Mouse (Mus musculus): ENCODE measurements around the gene R3hdm1. TPM values are rescaled to one million over a fixed set of nuclear protein-coding genes. Genes with fewer than 3 reads are reported as not detected.

R3hdm1 gene
- total RNA-seq, 1 experiment from 2014 or later, result 41.9 TPM

DNA sequence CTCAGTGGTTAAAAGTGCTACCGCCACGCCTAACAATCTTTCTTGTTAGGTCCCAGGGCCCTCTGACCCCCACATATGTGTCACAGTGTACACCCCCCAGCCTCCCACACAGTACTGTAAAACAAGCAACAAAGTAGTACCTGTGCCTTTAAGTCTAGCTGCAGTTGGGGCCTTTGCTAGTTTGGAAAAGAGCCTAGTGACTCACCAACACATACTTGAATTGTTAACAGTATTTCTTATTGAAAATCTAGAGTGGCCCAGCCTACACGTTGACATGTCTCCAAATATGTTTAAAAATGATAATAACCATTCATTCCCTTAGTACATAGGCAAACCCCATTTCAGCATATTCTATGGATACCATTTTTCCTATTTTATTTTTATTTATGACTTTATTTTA, 167.6 kb downstream of the R3hdm1 start:
- no peak for ATAC-seq (replicated peaks; ENCODE audit: insufficient number of reproducible peaks, low FRiP score, low TSS enrichment, poor library complexity, severe bottlenecking)

DNA sequence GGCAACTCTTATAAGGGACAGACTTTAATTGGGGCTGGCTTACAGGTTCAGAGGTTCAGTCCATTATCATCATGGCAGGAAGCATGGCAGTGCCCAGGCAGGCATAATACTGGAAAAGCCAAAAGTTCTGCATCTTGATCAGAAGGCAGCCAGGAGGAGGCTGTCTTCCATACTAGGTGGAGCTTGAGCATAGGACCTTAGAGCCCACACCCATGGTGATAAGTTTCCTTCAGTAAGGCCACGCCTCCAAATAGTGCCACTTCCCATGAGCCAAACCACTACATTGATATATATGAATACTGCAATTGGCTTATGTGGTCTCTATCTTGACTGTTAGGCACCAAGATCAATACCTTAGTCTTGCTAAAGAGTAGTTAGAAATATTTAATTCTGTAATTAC, 172.8 kb downstream of the R3hdm1 start:
- ATAC-seq (replicated peaks; ENCODE audit: insufficient number of reproducible peaks, low FRiP score, low TSS enrichment, poor library complexity, severe bottlenecking), result no peak

DNA sequence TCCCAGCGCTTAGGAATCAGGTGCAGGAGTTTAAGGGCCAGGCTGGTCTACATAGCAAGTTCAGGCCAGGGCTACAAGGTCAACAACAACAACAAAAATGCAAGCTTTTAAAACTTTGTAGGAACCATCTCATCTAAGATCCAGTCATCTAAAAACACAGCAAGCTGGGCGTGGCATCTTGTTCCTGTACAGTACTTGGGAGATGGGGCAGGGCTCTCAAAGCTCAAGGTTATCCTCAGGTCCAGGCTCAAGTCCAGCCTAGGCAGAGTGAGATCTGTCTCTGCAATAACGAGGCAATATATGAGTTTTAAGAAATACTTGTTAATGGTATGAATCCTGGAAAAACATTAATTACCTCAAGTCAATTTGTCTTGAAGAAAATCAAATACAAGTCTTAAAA, 175.5 kb downstream of the R3hdm1 start:
- no peak for ATAC-seq (replicated peaks; ENCODE audit: insufficient number of reproducible peaks, low FRiP score, low TSS enrichment, poor library complexity, severe bottlenecking)

DNA sequence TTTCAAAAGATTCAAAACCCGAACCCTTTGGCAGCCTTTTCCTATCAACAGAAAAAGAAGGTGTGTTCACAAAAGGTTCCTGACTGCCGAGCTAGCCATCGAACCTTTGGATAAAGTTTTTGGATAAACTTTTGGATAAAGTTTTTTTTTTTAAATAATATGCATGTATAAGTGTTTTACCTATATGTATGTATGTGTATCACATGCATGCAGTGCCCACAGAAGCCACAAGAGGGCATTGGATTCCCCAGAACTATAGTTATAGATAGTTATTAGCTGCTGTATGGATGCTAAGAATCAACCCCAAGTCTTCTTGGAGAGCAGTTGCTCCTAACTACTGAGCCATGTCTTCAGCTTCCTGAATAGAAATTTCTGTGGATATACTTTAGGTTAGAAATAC, 178.7 kb downstream of the R3hdm1 start:
- ATAC-seq (replicated peaks; ENCODE audit: insufficient number of reproducible peaks, low FRiP score, low TSS enrichment, poor library complexity, severe bottlenecking), result no peak

DNA sequence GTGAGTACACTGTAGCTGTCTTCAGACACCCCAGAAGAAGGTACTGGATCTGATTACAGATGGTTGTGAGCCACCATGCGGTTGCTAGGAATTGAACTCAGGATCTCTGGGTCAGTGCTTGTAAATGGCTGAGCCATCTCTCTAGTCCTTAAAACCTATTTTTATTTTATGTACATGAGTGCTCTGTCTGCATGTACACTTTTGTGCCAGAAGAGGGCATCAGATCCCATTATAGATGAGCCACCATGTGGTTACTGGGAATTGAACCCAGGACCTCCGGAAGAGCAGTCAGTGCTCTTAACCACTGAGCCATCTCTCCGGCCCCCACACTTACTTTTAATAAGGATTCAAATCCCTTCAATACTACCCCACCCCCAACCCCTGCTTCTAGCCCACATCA, 179.8 kb downstream of the R3hdm1 start:
- no peak for ATAC-seq (replicated peaks; ENCODE audit: insufficient number of reproducible peaks, low FRiP score, low TSS enrichment, poor library complexity, severe bottlenecking)

DNA sequence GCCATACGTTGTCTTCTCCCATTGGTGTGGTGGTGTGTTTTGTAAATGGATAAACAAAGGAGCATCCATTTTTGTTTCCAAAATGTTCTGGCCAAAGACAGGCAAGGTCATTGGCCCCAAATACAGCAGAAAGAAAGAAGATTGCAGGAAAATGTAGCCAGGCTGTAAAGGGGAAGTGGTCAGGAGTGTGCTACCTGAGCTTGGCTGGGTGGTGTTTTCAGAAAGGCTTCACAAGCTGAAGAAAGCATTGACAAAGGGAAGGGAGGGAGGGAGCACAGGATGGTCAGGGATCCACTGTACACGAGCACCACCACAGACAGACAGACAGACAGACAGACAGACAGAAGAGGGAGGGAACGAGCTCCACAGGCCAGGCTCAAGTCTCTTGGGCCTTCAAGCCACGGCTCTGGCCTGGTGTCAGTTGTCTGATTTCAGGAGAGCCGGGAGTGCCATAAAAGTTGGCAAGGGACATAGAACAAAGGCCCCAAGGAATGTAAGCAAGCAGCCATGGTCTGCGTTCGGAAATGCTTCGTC, 181.1 kb downstream of the R3hdm1 start:
- no peak for ATAC-seq (replicated peaks; ENCODE audit: insufficient number of reproducible peaks, low FRiP score, low TSS enrichment, poor library complexity, severe bottlenecking)

DNA sequence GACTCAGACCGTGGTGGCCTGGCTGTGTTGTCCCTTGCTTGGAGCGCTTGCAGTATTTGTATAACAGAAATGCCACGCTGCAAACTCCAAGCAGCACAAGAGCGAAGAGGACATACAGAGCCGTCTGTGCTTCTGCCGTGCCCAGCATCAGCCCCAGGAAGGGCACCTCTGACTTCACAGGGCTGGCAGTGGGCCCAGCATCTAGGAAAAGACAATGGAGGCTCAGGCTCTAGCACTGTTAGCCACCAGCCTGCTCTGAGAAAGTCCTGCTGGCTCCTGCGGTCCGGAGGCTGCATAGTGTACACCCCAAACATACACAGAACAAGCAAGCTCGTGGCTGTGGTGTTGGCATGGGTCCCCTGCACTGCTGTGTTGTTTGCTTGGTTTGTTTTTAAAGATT, 182.0 kb downstream of the R3hdm1 start:
- ATAC-seq (replicated peaks; ENCODE audit: insufficient number of reproducible peaks, low FRiP score, low TSS enrichment, poor library complexity, severe bottlenecking), result no peak

Other genes with a start within 250 kb of the R3hdm1 start
- 0.19 to 1.3 TPM (median 0.78 TPM) in 3 replicates for gene Map3k19, start 248.3 kb upstream of the R3hdm1 start, total RNA-seq (2017)
- 48.1 to 66.4 TPM (median 49.2 TPM) in 3 replicates for gene Rab3gap1, start 234.5 kb upstream of the R3hdm1 start, total RNA-seq (2017)
- 1.9 to 5.7 TPM (median 5.4 TPM) in 3 replicates for gene Zranb3, start 254 bp upstream of the R3hdm1 start, total RNA-seq (2017)
- 178 to 257 TPM (median 245 TPM) in 3 replicates for gene Ubxn4, start 140.7 kb downstream of the R3hdm1 start, total RNA-seq (2017)
- not detected in 3 replicates for gene Lct, start 225.0 kb downstream of the R3hdm1 start, total RNA-seq (2017)

Measured in monocyte, adult 5-6 weeks (primary cell).